ENCODE assay signal across 8 mouse cellular contexts in genomic region chr11:44470432-44471336, GRCm38 (mm10). TPM values are rescaled to one million over a fixed set of nuclear protein-coding genes. Genes with fewer than 3 reads are reported as not detected.
DNase-seq lines count a peak whose midpoint lies in the region; ATAC-seq lines count a peak whose summit lies in the region.

Gene Ublcp1 (minus strand): TSS chr11:44470498.

- ATAC-seq in forebrain, embryonic 11.5 days (replicated peaks; ENCODE audit: low FRiP score): peak; percentile 93
- ATAC-seq in heart, embryonic 16.5 days (replicated peaks; ENCODE audit: extremely low read depth, insufficient read depth, low FRiP score): peak; percentile 93
- ATAC-seq in liver, embryonic 15.5 days (ENCODE audit: insufficient read depth): peak; percentile 72
- ATAC-seq in neural tube, embryonic 12.5 days (ENCODE audit: low FRiP score, low read depth): peak; percentile 94

- peak within 1 kb of the TSS; percentile 90 for H3K9ac ChIP-seq in forebrain, embryonic 11.5 days (ENCODE audit: low read length)
- peak within 1 kb of the TSS; percentile 83 for H3K9ac ChIP-seq in heart, embryonic 16.5 days (ENCODE audit: low read length)
- peak within 1 kb of the TSS; percentile 97 for H3K9ac ChIP-seq in liver, embryonic 15.5 days
- H3K9ac ChIP-seq in neural tube, embryonic 12.5 days: peak within 1 kb of the TSS; percentile 74

- H3K4me1 ChIP-seq in forebrain, embryonic 11.5 days (replicated peaks; ENCODE audit: control insufficient read depth, insufficient read depth, low read length): 0 out of 2 replicates have a peak, but pooled peaks cover 3% of the 10 kb centered on the region
- H3K4me1 ChIP-seq in heart, embryonic 16.5 days (ENCODE audit: control insufficient read depth, insufficient read depth, low read length): peaks cover 13% of the 10 kb centered on the region
- H3K4me1 ChIP-seq in liver, embryonic 15.5 days (replicated peaks): peaks cover 69% of the 10 kb centered on the region
- peaks cover 12% of the 10 kb centered on the region for H3K4me1 ChIP-seq in neural tube, embryonic 12.5 days

- DNase-seq in CD8-positive naive resting alpha-beta T cell, adult 2 months (ENCODE audit: low read depth in 2 of 2, low spot score in 2 of 2): peak; percentile 82 to 89
- peak; percentile 86 for DNase-seq in c-Kit-positive CD71-negative TER-119-negative erythroid progenitor cells, embryonic 14.5 days (ENCODE audit: low read depth)
- peak; percentile 95 for DNase-seq in forebrain, embryonic 11.5 days (ENCODE audit: low spot score)
- DNase-seq in kidney, postnatal 36 days: peak; percentile 97
- peak; percentile 90 for DNase-seq in telencephalon, adult 2 months (ENCODE audit: low read depth, low spot score)

- H3K9me3 ChIP-seq in forebrain, embryonic 11.5 days (ENCODE audit: control insufficient read depth, low read length): no peaks in the 10 kb centered on the region
- no peaks in the 10 kb centered on the region for H3K9me3 ChIP-seq in heart, embryonic 16.5 days (replicated peaks; ENCODE audit: control insufficient read depth, low read length)
- no peaks in the 10 kb centered on the region for H3K9me3 ChIP-seq in liver, embryonic 15.5 days (replicated peaks)
- H3K9me3 ChIP-seq in neural tube, embryonic 12.5 days: no peaks in the 10 kb centered on the region

- no peaks in the 10 kb centered on the region; the same call in 1 of the 2 replicates for H3K36me3 ChIP-seq in forebrain, embryonic 11.5 days (ENCODE audit: control insufficient read depth, insufficient read depth, low read length)
- H3K36me3 ChIP-seq in heart, embryonic 16.5 days (ENCODE audit: control insufficient read depth, insufficient read depth): 0 out of 2 replicates have a peak, but pooled peaks cover 1% of the 10 kb centered on the region
- H3K36me3 ChIP-seq in liver, embryonic 15.5 days (replicated peaks): peaks cover 10% of the 10 kb centered on the region; the same call in 1 of the 2 replicates
- H3K36me3 ChIP-seq in neural tube, embryonic 12.5 days: no peaks in the 10 kb centered on the region

- H3K27ac ChIP-seq in forebrain, embryonic 11.5 days (ENCODE audit: low read depth, low read length): peak within 1 kb of the TSS; percentile 79
- peak within 1 kb of the TSS; percentile 96 for H3K27ac ChIP-seq in heart, embryonic 16.5 days (ENCODE audit: low read length)
- peak within 1 kb of the TSS; percentile 100 for H3K27ac ChIP-seq in liver, embryonic 15.5 days (replicated peaks)
- peak within 1 kb of the TSS; percentile 65 for H3K27ac ChIP-seq in neural tube, embryonic 12.5 days

- under 1% methylated on average over 54 of the region's 54 CpGs for WGBS in forebrain, embryonic 11.5 days
- under 1% methylated on average over 53 of the region's 54 CpGs for WGBS in heart, embryonic 16.5 days
- WGBS in liver, embryonic 15.5 days (ENCODE audit: insufficient replicate concordance): under 1% methylated on average over 54 of the region's 54 CpGs
- under 1% methylated on average over 54 of the region's 54 CpGs for WGBS in neural tube, embryonic 12.5 days

- peak within 1 kb of the TSS; percentile 88 for H3K4me2 ChIP-seq in forebrain, embryonic 11.5 days (ENCODE audit: low read depth, low read length, severe bottlenecking)
- H3K4me2 ChIP-seq in heart, embryonic 16.5 days (ENCODE audit: low read depth, low read length): peak within 1 kb of the TSS; percentile 76
- H3K4me2 ChIP-seq in liver, embryonic 15.5 days: peak within 1 kb of the TSS; percentile 85
- peak within 1 kb of the TSS; percentile 93 for H3K4me2 ChIP-seq in neural tube, embryonic 12.5 days (replicated peaks)

- no peaks in the 10 kb centered on the region for H3K27me3 ChIP-seq in forebrain, embryonic 11.5 days (ENCODE audit: control insufficient read depth, insufficient read depth, low read length)
- no peaks in the 10 kb centered on the region for H3K27me3 ChIP-seq in heart, embryonic 16.5 days (ENCODE audit: control insufficient read depth, insufficient read depth, low read length)
- no peaks in the 10 kb centered on the region for H3K27me3 ChIP-seq in liver, embryonic 15.5 days
- H3K27me3 ChIP-seq in neural tube, embryonic 12.5 days (replicated peaks): no peaks in the 10 kb centered on the region

- peak within 1 kb of the TSS; percentile 92 for H3K4me3 ChIP-seq in forebrain, embryonic 11.5 days (ENCODE audit: low read depth, low read length)
- peak within 1 kb of the TSS; percentile 66 for H3K4me3 ChIP-seq in heart, embryonic 16.5 days (ENCODE audit: low read length)
- H3K4me3 ChIP-seq in liver, embryonic 15.5 days (replicated peaks): peak within 1 kb of the TSS; percentile 100
- peak within 1 kb of the TSS; percentile 65 for H3K4me3 ChIP-seq in neural tube, embryonic 12.5 days

RNA-seq across cellular contexts. Expression of gene Ublcp1, which starts in this region (rescaled TPM):
- 66.0 and 68.3 TPM in 2 replicates for polyA plus RNA-seq in forebrain, embryonic 11.5 days (2014; fragmentation: Nextera tagmentation; extraction: Ambion mirVana)
- 44.3 and 44.5 TPM in 2 replicates for polyA plus RNA-seq in heart, embryonic 16.5 days (2015; fragmentation: Nextera tagmentation; extraction: Ambion mirVana)
- polyA plus RNA-seq in liver, embryonic 15.5 days (2015; fragmentation: Nextera tagmentation; extraction: Ambion mirVana): 42.5 and 42.9 TPM in 2 replicates
- polyA plus RNA-seq in neural tube, embryonic 12.5 days (2016; fragmentation: Nextera tagmentation; extraction: Ambion mirVana): 65.9 and 70.8 TPM in 2 replicates

Comparison
In these comparisons a context has a peak if more than half of its experiments do, and no peak if none do; other contexts are left out.
1. Peak in every context shown above with its lines: DNase-seq, ATAC-seq, H3K4me3 ChIP-seq and H3K27ac ChIP-seq.